Mouse (Mus musculus) MN1 (cell line): ENCODE measurements at regions not wholly inside any gene's neighbourhood (a gene's known extent, or its start where the extent isn't known, plus 50 kb on each side); places are given as distances from the start of the nearest gene placed in this dataset.

Experiments
- DNase-seq: peaks from one replicate; pipeline ENCODE4 v3.0.0-alpha.2; 2016; ENCODE audit warnings: low spot score

GRCm38 (mm10) chr4:26965831-26966230 lies 619.1 kb upstream of the Manea start:
- DNase-seq: no peak

GRCm38 (mm10) chr4:26964850-26965249 lies 618.2 kb upstream of the Manea start:
- no peak for DNase-seq

- DNase-seq: no peak
These were observed 597.9 kb upstream of the Manea start for GRCm38 (mm10) chr4:26944617-26945016.

GRCm38 (mm10) chr4:26933988-26934798 lies 587.5 kb upstream of the Manea start:
- DNase-seq: peak; percentile 6

GRCm38 (mm10) chr4:26929879-26930481 lies 583.3 kb upstream of the Manea start:
- DNase-seq: no peak

GRCm38 (mm10) chr4:26926060-26926459 lies 579.4 kb upstream of the Manea start:
- DNase-seq: no peak

- no peak for DNase-seq
These were observed 541.8 kb upstream of the Manea start for GRCm38 (mm10) chr4:26888514-26888913.

GRCm38 (mm10) chr4:26879022-26879421 lies 532.3 kb upstream of the Manea start:
- DNase-seq: no peak

- DNase-seq: no peak
These were observed 495.1 kb upstream of the Manea start for GRCm38 (mm10) chr4:26841761-26842160.

- DNase-seq: no peak
These were observed 454.1 kb upstream of the Manea start for GRCm38 (mm10) chr4:26800831-26801230.

- DNase-seq: no peak
These were observed 446.6 kb upstream of the Manea start for GRCm38 (mm10) chr4:26793181-26793824.

GRCm38 (mm10) chr4:26767896-26768295 lies 421.2 kb upstream of the Manea start:
- no peak for DNase-seq

- DNase-seq: no peak
These were observed 419.8 kb upstream of the Manea start for GRCm38 (mm10) chr4:26766235-26767228.

GRCm38 (mm10) chr4:26740815-26741214 lies 394.1 kb upstream of the Manea start:
- no peak for DNase-seq

- no peak for DNase-seq
These were observed 389.7 kb upstream of the Manea start for GRCm38 (mm10) chr4:26736381-26736780.

- no peak for DNase-seq
These were observed 367.7 kb upstream of the Manea start for GRCm38 (mm10) chr4:26714437-26714836.

GRCm38 (mm10) chr4:26709964-26710363 lies 363.3 kb upstream of the Manea start:
- DNase-seq: no peak

- no peak for DNase-seq
These were observed 349.3 kb upstream of the Manea start for GRCm38 (mm10) chr4:26695964-26696363.
